Mouse (Mus musculus) right cerebral cortex, postnatal 36 days (tissue): ENCODE data around the gene 1110065P20Rik.

ENCODE experiments used
- DNase-seq, 2 experiments: peaks; one replicate each; pipeline ENCODE4 v3.0.0; 2022; ENCODE audit warnings: low spot score in 2 of 2, mixed read lengths in 1 of 2

The 1110065P20Rik gene

GRCm38 (mm10) chr4:124840998-124841397 is 10.0 kb downstream of the 1110065P20Rik start:
- no peak for DNase-seq

DNA sequence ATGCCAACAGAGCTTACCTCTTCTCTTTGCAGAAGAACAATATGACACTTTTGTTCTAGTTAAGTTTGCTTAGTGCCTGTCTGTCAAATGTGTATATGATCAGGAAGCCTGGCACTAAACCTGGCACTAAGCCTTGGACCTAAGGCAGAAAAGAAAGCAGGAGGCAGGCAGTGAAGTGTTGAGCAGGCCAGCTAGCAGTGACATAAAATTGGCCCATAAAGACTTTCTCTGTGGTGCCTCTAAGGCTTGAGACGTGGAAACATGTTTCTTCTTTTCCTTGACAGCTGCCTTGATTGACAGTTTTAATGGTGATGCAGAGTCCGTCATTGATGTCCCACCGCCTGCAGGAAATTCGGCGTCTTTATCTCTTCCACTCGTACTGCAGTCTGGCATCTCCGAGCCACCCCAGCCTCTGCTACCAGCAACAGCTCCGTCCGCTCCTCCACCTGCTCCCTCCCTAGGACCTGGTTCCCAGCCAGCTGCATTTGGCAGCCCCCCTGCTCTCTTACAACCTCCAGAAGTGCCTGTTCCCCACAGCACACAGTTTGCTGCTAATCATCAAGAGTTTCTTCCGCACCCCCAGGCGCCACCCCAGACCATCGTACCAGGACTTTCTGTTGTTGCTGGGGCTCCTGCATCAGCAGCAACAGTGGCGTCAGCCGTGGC is 12.8 kb downstream of the 1110065P20Rik start:
- no peak for DNase-seq

DNA sequence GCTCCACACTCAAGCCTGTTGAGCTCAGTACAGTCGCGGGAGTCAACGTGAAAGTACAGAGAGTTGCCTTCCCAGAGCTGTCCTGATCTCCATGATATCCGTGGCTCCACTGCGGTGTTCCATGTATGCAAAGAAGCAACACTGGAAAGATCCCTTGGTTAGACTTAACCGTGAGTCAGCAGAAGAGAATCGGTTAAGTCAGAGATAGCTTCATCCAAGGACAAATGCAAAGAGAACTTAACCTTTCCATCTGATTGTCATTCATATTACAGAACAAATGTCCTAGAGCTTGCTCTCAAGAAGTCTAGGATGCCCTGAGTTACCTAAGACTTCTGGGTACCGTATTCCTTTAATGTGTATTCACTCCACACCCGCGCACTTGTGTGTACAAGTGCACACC is 18.2 kb downstream of the 1110065P20Rik start:
- DNase-seq, result no peak

GRCm38 (mm10) chr4:124829671-124830070 is 21.3 kb downstream of the 1110065P20Rik start:
- no peak for DNase-seq

DNA sequence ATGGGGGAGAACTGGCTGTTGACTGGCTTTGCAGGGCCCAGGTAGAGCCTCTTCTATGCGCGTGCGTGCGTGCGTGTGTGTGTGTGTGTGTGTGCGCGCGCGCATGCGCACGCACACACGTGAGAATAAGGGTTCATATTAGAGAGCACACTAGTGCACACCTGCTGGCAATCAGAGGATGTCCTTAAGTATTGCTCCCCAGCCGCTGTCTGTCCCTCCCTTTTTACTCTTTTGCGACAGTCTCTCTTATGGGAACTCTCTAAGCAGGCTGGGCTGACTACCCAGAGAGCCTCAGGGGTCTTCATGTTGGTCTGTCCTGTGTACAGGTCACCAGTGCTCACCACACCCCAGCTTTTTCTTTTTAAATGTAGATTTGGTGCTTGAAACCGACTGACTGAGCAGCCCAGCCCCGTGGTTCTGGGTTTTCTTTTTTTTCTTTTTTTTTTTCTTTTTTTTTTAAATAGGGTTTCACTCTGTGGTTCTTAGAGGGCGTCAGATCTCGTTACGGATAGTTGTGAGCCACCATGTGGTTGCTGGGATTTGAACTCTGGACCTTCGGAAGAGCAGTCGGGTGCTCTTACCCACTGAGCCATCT is 25.5 kb downstream of the 1110065P20Rik start:
- no peak for DNase-seq

GRCm38 (mm10) chr4:124824967-124825366 is 26.0 kb downstream of the 1110065P20Rik start:
- DNase-seq, result no peak

DNA sequence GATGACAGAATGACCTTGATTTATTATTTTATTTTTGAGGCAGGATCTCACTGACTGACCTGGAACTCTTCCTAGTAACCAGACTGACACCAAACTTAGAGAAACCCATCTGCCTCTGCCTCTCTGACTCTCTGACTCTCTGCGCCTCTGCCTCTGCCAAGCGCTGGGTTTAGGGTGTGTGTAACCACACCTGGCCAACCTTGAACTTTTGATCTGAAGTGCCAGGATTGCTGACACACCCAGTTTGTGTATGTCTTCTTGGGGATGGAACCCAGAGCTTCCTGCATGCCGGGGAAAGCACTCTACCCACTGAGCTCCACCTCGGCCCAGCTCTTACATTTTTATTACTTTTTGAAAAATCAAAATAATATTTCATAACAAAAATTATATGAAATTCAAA is 32.2 kb downstream of the 1110065P20Rik start:
- no peak for DNase-seq

GRCm38 (mm10) chr4:124817803-124818202 is 33.2 kb downstream of the 1110065P20Rik start:
- DNase-seq, result no peak

DNA sequence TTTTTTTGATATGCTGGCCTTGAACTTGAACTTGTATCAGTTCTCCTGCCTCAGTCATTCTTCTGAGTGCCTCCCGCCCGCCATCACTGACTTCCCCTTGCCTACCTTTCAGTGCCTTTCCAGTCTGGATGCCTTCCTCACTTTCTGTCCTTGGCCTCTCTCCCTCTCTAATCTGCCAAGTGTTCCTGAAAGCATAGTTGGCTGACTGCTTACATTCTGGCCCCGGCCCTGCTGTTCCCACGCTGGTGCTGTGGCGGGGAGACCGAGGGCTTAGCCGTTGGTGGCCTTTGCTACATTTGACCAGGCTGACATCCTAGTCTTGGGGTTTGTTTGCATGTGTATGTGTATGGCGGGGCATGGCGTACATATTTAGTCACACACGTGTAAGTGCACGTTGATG is 35.1 kb downstream of the 1110065P20Rik start:
- no peak for DNase-seq

DNA sequence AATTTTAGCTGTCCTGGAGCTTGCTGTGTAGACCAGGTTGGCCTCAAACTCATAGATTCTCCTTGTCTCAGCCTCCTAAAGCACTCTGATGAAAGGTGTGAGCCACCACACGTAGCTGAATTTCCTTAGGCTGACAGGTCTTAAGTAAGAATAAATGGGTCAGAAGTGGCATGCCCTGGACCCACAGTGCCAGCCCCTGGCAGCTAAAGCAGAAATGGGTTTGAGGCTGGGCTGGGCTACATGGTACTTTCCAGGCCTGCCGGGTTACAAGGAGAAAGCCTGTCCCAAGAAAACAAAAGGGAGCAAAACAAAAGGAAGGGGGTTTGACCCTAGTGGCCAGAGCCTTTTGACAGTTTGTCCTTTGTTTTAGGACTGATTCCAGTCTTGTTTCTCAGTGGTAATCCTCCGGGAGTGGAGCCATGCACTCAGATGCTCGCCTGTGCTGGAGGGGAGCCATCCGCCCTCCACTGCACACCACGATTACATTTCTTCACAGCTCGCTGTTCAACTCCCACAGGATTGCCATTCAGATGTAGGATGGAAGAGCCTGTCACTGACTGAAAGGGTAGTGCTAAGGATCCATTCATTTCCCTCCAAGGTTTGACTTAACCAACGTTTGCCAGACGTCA is 39.5 kb downstream of the 1110065P20Rik start:
- peak; percentile 59 to 61 for DNase-seq

DNA sequence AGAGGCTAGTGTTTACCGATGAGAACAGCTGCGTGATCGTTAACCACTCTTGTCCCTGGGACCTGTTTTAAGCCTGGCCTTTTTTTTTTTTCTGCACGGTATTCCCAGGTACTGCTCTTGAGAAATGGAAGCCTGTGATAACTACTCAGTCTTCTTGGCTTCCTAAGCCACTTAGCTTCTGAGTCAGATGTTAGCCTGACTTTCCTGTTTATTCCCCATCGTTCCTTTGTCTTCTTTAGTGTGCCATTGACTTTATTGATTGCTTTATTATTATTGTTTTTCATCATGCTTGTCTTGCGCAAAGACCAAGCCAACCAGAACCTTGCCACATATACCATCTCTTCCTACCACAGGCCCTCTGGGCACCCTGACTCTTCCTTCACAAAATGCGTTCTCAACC is 40.9 kb downstream of the 1110065P20Rik start:
- no peak for DNase-seq

DNA sequence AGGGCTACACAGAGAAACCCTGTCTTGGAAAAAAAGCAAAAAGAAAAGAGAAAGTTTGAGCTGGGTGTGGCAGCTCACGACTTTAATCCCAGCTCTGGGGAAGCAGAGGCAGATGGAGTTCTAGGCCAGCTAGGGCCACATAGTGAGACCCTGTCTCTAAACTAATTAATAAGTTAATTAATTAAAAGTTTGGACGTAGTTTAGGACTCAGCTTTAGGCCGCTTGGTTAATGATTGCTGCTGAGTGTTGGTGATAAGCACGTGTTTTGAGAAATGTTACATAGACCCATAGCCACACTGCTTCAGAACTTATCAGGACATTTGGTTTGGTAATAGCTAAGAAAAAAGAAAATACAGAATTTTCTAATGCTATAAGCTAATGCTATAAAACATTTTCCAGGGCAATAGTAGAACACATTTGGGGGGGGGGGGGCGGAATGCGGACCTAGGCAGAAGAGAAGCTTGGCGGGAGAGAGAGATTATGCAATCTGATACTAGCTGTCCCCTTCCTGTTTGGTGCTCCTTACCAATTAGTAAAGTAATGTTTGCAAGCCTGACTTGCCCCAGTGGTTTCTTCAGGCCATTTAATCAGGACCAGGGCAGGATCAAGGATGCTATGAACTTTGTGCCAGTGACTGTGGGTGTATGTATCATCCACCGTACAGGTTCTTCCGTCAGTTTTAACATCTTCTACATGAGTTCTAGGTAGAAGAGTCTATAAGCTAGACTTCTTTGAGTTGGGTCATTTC is 41.7 kb downstream of the 1110065P20Rik start:
- no peak for DNase-seq

DNA sequence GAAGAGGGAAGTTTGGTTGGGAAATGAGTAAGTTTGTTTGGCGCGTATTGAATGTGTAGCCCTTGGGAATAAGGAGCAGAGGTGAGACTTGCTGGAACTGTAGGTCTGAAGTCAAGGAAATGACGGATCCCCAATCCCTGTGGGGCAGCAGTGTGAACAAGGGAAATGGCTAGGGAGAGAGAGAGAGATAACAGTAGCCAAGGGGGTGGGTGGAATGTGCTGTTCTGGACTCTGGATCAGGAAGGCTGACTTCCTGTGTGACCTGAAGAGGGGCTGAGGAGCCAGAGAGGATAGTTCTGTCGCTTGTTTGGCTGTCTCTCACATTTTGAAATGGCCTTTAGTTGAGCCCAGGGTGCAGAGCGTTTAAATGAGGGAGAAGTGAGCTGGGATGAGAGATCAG is 42.5 kb downstream of the 1110065P20Rik start:
- no peak for DNase-seq

- DNase-seq, result no peak
These were observed 47.6 kb downstream of the 1110065P20Rik start for GRCm38 (mm10) chr4:124803406-124803805.

DNA sequence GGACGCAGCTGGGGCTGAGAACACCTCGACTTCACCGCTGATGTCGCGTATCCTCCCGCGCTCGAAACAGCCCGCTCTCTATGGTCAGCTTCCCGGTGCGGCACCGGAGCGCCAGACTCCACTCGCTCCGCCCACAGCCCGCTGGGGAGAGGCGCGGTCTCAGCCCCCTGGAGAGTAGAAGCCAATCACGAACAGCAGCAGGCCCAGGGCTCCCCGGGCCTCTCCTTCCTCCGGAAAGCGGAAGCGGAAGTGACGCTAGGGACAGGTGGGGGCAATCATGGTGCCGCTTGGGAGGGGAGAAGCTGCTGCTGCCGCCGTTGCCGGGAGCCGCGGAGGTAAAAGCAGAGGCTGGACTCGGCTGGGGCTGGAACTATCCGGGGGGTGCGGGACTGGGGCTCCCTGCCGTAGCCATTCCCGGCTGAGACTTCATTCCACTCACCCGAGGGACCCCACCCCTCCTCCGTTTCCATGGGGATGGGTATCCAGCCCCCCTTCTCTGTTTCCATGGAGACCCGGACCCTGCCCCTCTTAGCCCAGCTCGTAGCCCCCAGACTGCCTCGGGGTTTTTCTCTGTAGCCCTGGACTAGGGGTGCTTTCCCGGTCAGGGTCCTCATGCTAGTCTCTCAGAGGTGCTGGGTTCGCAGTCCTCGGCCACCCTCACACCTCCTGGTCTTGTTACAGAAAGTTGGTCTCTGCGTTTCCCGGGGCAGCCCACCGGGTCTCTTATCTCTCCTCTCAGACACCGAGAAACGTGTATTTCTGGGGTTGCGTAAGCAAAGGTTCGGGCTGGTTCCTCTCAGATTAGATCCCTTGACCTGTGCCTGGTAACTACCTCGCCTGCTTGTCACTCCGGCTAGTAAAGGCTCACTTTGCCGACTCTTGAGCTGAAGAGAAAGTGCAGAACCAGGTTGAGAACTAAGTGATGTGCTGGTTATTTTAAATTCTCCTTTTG is 48.4 kb downstream of the 1110065P20Rik start:
- DNase-seq, result peak; percentile 92 to 95

- peak; percentile 72 to 83 for DNase-seq
These were observed 49.3 kb downstream of the 1110065P20Rik start, which contains the start of gene Mtf1 for GRCm38 (mm10) chr4:124801552-124802308. Gene Mtf1, plus strand, starts transcription at chr4:124802104.
